Comparison of ENCODE assay signal across 8 mouse cellular contexts in genomic region chr17:24414230-24414976, GRCm38 (mm10). TPM values are rescaled to one million over a fixed set of nuclear protein-coding genes. Genes with fewer than 3 reads are reported as not detected.
A peak's percentile ranks its signal among the peaks of the same experiment; 100 is the strongest.
DNase-seq lines count a peak whose midpoint lies in the region; ATAC-seq lines count a peak whose summit lies in the region.

TSS of gene Rnps1 (plus strand) at chr17:24414565.

- H3K9me3 ChIP-seq in heart, embryonic 13.5 days: no peaks in the 10 kb centered on the region
- H3K9me3 ChIP-seq in liver, embryonic 12.5 days (replicated peaks): no peaks in the 10 kb centered on the region
- no peaks in the 10 kb centered on the region for H3K9me3 ChIP-seq in stomach, embryonic 15.5 days

- peak; percentile 86 for ATAC-seq in heart, embryonic 13.5 days (ENCODE audit: extremely low read depth, insufficient number of reproducible peaks, low FRiP score, low TSS enrichment)
- peak; percentile 88 for ATAC-seq in liver, embryonic 12.5 days
- peak; percentile 90 for ATAC-seq in stomach, embryonic 15.5 days (ENCODE audit: insufficient read depth, low FRiP score, low read depth)

- no peaks in the 10 kb centered on the region for H3K27me3 ChIP-seq in heart, embryonic 13.5 days (replicated peaks)
- no peaks in the 10 kb centered on the region for H3K27me3 ChIP-seq in liver, embryonic 12.5 days (replicated peaks)
- no peaks in the 10 kb centered on the region for H3K27me3 ChIP-seq in stomach, embryonic 15.5 days (replicated peaks)

- DNase-seq in CD4-positive, CD25-positive, alpha-beta regulatory T cell, adult 2 months (ENCODE audit: low read depth, low spot score): peak; percentile 99
- peak; percentile 82 for DNase-seq in fat pad, adult 2 months (ENCODE audit: extremely low read depth, low read depth, low spot score)
- peak; percentile 99 for DNase-seq in kidney, postnatal 10 days
- DNase-seq in natural killer cell, adult 2 months (ENCODE audit: low spot score in 2 of 2): peak; percentile 90 to 91

- peak within 1 kb of the TSS; percentile 99 for H3K4me2 ChIP-seq in heart, embryonic 13.5 days
- peak within 1 kb of the TSS; percentile 82 for H3K4me2 ChIP-seq in liver, embryonic 12.5 days
- H3K4me2 ChIP-seq in stomach, embryonic 15.5 days: peak within 1 kb of the TSS; percentile 70

- H3K4me3 ChIP-seq in brown adipose tissue, adult 24 weeks (ENCODE audit: insufficient read depth, low read depth, low read length): peak within 1 kb of the TSS; percentile 85
- H3K4me3 ChIP-seq in heart, embryonic 13.5 days: peak within 1 kb of the TSS; percentile 97
- peak within 1 kb of the TSS; percentile 90 for H3K4me3 ChIP-seq in liver, embryonic 12.5 days
- peak within 1 kb of the TSS; percentile 79 for H3K4me3 ChIP-seq in stomach, embryonic 15.5 days (replicated peaks)

- peaks cover 58% of the 10 kb centered on the region for H3K36me3 ChIP-seq in heart, embryonic 13.5 days
- H3K36me3 ChIP-seq in liver, embryonic 12.5 days: peaks cover 70% of the 10 kb centered on the region
- H3K36me3 ChIP-seq in stomach, embryonic 15.5 days: peaks cover 16% of the 10 kb centered on the region

- H3K27ac ChIP-seq in brown adipose tissue, adult 24 weeks (replicated peaks; ENCODE audit: low read depth, low read length): peak within 1 kb of the TSS; percentile 76
- peak within 1 kb of the TSS; percentile 95 for H3K27ac ChIP-seq in heart, embryonic 13.5 days (replicated peaks)
- H3K27ac ChIP-seq in liver, embryonic 12.5 days: peak within 1 kb of the TSS; percentile 93
- peak within 1 kb of the TSS; percentile 95 for H3K27ac ChIP-seq in stomach, embryonic 15.5 days

- peak within 1 kb of the TSS; percentile 98 for H3K9ac ChIP-seq in heart, embryonic 13.5 days
- peak within 1 kb of the TSS; percentile 91 for H3K9ac ChIP-seq in liver, embryonic 12.5 days
- peak within 1 kb of the TSS; percentile 71 for H3K9ac ChIP-seq in stomach, embryonic 15.5 days

- WGBS in heart, embryonic 13.5 days: under 1% methylated on average over 64 of the region's 64 CpGs
- under 1% methylated on average over 64 of the region's 64 CpGs for WGBS in liver, embryonic 12.5 days (ENCODE audit: insufficient replicate concordance)
- under 1% methylated on average over 63 of the region's 64 CpGs for WGBS in stomach, embryonic 15.5 days

- peaks cover 4% of the 10 kb centered on the region; the same call in 1 of the 2 replicates for H3K4me1 ChIP-seq in brown adipose tissue, adult 24 weeks (ENCODE audit: control insufficient read depth, insufficient read depth, insufficient read length, low read length)
- H3K4me1 ChIP-seq in heart, embryonic 13.5 days: peaks cover 40% of the 10 kb centered on the region
- H3K4me1 ChIP-seq in liver, embryonic 12.5 days: peaks cover 43% of the 10 kb centered on the region
- peaks cover 17% of the 10 kb centered on the region for H3K4me1 ChIP-seq in stomach, embryonic 15.5 days

RNA-seq across cellular contexts. Expression of gene Rnps1, which starts in this region (rescaled TPM):
- 44.3 and 47.2 TPM in 2 replicates for polyA plus RNA-seq in brown adipose tissue, adult 24 weeks (2012; ENCODE audit: insufficient read depth, insufficient read length, missing spikeins)
- 234 and 235 TPM in 2 replicates for polyA plus RNA-seq in heart, embryonic 13.5 days (2015; fragmentation: Nextera tagmentation; extraction: Ambion mirVana)
- polyA plus RNA-seq in liver, embryonic 12.5 days (2016; fragmentation: Nextera tagmentation; extraction: Ambion mirVana): 195 and 204 TPM in 2 replicates
- 230 and 250 TPM in 2 replicates for polyA plus RNA-seq in stomach, embryonic 15.5 days (2015; fragmentation: Nextera tagmentation; extraction: Ambion mirVana)

Comparison
In these comparisons a context has a peak if more than half of its experiments do, and no peak if none do; other contexts are left out.
1. Peak in every context shown above with its lines: DNase-seq, ATAC-seq, H3K4me3 ChIP-seq and H3K27ac ChIP-seq.